Mouse (Mus musculus) inflammation-experienced regulatory T-cells, adult 6 months (primary cell): Measurements from ENCODE around the gene Olfr913. TPM values are rescaled to one million over a fixed set of nuclear protein-coding genes. Genes with fewer than 3 reads are reported as not detected.

Source experiments
- ATAC-seq: one replicate; pipeline ENCODE4 v1.8.0; 2017
- polyA plus RNA-seq, 3 experiments: library from polyadenylated mRNA; unstranded; fragments of 100-300 nt; shearing (Covaris generic); gene quantifications; one replicate each; pipeline ENCODE4 v1.2.1; 2017

The Olfr913 gene
- not detected for polyA plus RNA-seq

GRCm38 (mm10) chr9:38592459-38592858 lies at the start of gene Olfr913:
Gene Olfr913, plus strand, starts transcription at chr9:38592759.
- ATAC-seq = no peak

GRCm38 (mm10) chr9:38579878-38580277 lies 12.7 kb upstream of the Olfr913 start, which contains the start of gene Olfr912:
Gene Olfr912, plus strand, starts transcription at chr9:38580178.
- ATAC-seq = no peak

GRCm38 (mm10) chr9:38591056-38591455 lies 1.5 kb upstream of the Olfr913 start:
- ATAC-seq = no peak

- no peak for ATAC-seq
Measured at GRCm38 (mm10) chr9:38604802-38605201, 12.2 kb downstream of the Olfr913 start, which contains the start of gene Olfr914. Gene Olfr914, plus strand, starts transcription at chr9:38605102.

- no peak for ATAC-seq
Measured at GRCm38 (mm10) chr9:38632406-38632805, 39.8 kb downstream of the Olfr913 start.

Other genes starting within 250 kb of the Olfr913 start
- gene Olfr898, start 244.3 kb upstream of the Olfr913 start, polyA plus RNA-seq = not detected
- under 1 TPM in 1 of 3 experiments, not detected in 2; 0.08 TPM for gene Olfr250, start 225.9 kb upstream of the Olfr913 start, polyA plus RNA-seq
- not detected for gene Olfr251, start 215.7 kb upstream of the Olfr913 start, polyA plus RNA-seq
- not detected for gene Olfr147, start 191.1 kb upstream of the Olfr913 start, polyA plus RNA-seq
- not detected for gene Olfr901, start 163.3 kb upstream of the Olfr913 start, polyA plus RNA-seq
- not detected for gene Olfr902, start 145.1 kb upstream of the Olfr913 start, polyA plus RNA-seq
- gene Olfr904, start 129.6 kb upstream of the Olfr913 start, polyA plus RNA-seq = not detected
- under 1 TPM in 1 of 3 experiments, not detected in 2; 0.09 TPM for gene Olfr905, start 121.7 kb upstream of the Olfr913 start, polyA plus RNA-seq
- gene Olfr906, start 105.7 kb upstream of the Olfr913 start, polyA plus RNA-seq = not detected
- not detected for gene Olfr907, start 97.0 kb upstream of the Olfr913 start, polyA plus RNA-seq
- gene Olfr911-ps1, start 71.2 kb upstream of the Olfr913 start, polyA plus RNA-seq = under 1 TPM in 2 of 3 experiments, not detected in 1; 0.09 to 0.67 TPM
- not detected for gene Olfr910, start 54.9 kb upstream of the Olfr913 start, polyA plus RNA-seq
- gene Olfr912, start 12.6 kb upstream of the Olfr913 start, polyA plus RNA-seq = under 1 TPM in 1 of 3 experiments, not detected in 2; 0.10 TPM
- gene Olfr914, start 12.3 kb downstream of the Olfr913 start, polyA plus RNA-seq = not detected
- gene Olfr916, start 67.1 kb downstream of the Olfr913 start, polyA plus RNA-seq = not detected
- gene Olfr917, start 73.1 kb downstream of the Olfr913 start, polyA plus RNA-seq = not detected
- not detected for gene Olfr918, start 81.8 kb downstream of the Olfr913 start, polyA plus RNA-seq
- gene Olfr919, start 110.9 kb downstream of the Olfr913 start, polyA plus RNA-seq = not detected
- gene Vwa5a, start 125.5 kb downstream of the Olfr913 start, polyA plus RNA-seq = 10 to 100 TPM; 25.7 to 35.0 (median 26.6) TPM
- gene Olfr920, start 159.5 kb downstream of the Olfr913 start, polyA plus RNA-seq = under 1 TPM in 2 of 3 experiments, not detected in 1; 0.39 to 0.44 TPM
- not detected for gene Olfr921, start 180.3 kb downstream of the Olfr913 start, polyA plus RNA-seq
- gene Olfr922, start 221.9 kb downstream of the Olfr913 start, polyA plus RNA-seq = not detected
- under 1 TPM in 1 of 3 experiments, not detected in 2; 0.19 TPM for gene Olfr923, start 233.8 kb downstream of the Olfr913 start, polyA plus RNA-seq